Mouse (Mus musculus) stomach, embryonic 15.5 days (tissue): Measurements from ENCODE around the gene Gm26657. TPM values are rescaled to one million over a fixed set of nuclear protein-coding genes. Genes with fewer than 3 reads are reported as not detected.

Experiments used
- ATAC-seq: fragments of 200-750 bp; cut with Nextera tagmentation; 2 replicates; pipeline ENCODE4 v1.8.0; 2017; ENCODE audit warnings: low read depth, moderate number of reproducible peaks, moderate TSS enrichment; ENCODE audit not compliant: insufficient read depth, low FRiP score
- H3K27ac ChIP-seq: fragments of 300-500 bp; sonication (generic); 2 replicates; pipeline ENCODE4 v1.5.1; 2015; ENCODE audit warnings: mild to moderate bottlenecking, inconsistent platforms
- H3K27me3 ChIP-seq: fragments of 300-500 bp; sonication (generic); replicated peaks from 2 replicates; pipeline ENCODE4 v1.6.1; 2015; ENCODE audit warnings: inconsistent platforms
- H3K36me3 ChIP-seq: fragments of 300-500 bp; sonication (generic); 2 replicates; pipeline ENCODE4 v1.6.1; 2015; ENCODE audit warnings: inconsistent platforms
- H3K4me1 ChIP-seq: fragments of 300-500 bp; sonication (generic); 2 replicates; pipeline ENCODE4 v1.6.1; 2015; ENCODE audit warnings: inconsistent platforms
- H3K4me2 ChIP-seq: fragments of 300-500 bp; sonication (generic); 2 replicates; pipeline ENCODE4 v1.6.1; 2015; ENCODE audit warnings: mild to moderate bottlenecking, inconsistent platforms
- H3K4me3 ChIP-seq: fragments of 300-500 bp; sonication (generic); replicated peaks from 2 replicates; pipeline ENCODE4 v1.5.1; 2015; ENCODE audit warnings: inconsistent platforms
- H3K9ac ChIP-seq: fragments of 300-500 bp; sonication (generic); 2 replicates; pipeline ENCODE4 v1.6.1; 2015; ENCODE audit warnings: inconsistent platforms
- H3K9me3 ChIP-seq: fragments of 300-500 bp; sonication (generic); 2 replicates; pipeline ENCODE4 v1.6.1; 2016; ENCODE audit warnings: inconsistent platforms
- WGBS: fragments of 180-500 bp; shearing (Covaris S2); methylation state at CpG from one replicate; pipeline ENCODE4 v1.1.7; 2015; 5-methylcytosine and 5-hydroxymethylcytosine counted together
- polyA plus RNA-seq: library from polyadenylated mRNA; unstranded; fragments of >200 nt; fragmentation: Nextera tagmentation; extraction: Ambion mirVana; gene quantifications from 2 replicates; pipeline ENCODE4 v1.2.1, GENCODE M21; 2015

Gm26657 gene
- not detected in 2 replicates for polyA plus RNA-seq

- Histone ChIP-seq H3K9me3 (no peaks in the 10 kb centered on the region), H3K36me3 (0 out of 2 replicates have a peak, but pooled peaks cover 3% of the 10 kb centered on the region), H3K4me1 (no peaks in the 10 kb centered on the region), H3K27me3 (no peaks in the 10 kb centered on the region), H3K4me3 (no peak within 1 kb of the TSS), H3K4me2 (no peak within 1 kb of the TSS), H3K27ac (no peak within 1 kb of the TSS), H3K9ac (no peak within 1 kb of the TSS)
- 83% methylated on average over 18 of the region's 18 CpGs for WGBS
- ATAC-seq, result no peak
These were observed at the start of gene Gm26657 for GRCm38 (mm10) chr4:56740020-56740485. Gm26657 (plus strand) TSS chr4:56740070.

GRCm38 (mm10) chr4:56696401-56696800 is 43.5 kb upstream of the Gm26657 start:
- Histone ChIP-seq H3K9me3 (no peaks in the 10 kb centered on the region), H3K4me1 (no peaks in the 10 kb centered on the region), H3K4me2 (no peak overlapping the region), H3K27me3 (no peaks in the 10 kb centered on the region), H3K9ac (no peak overlapping the region), H3K4me3 (no peak overlapping the region), H3K27ac (no peak overlapping the region), H3K36me3 (no peaks in the 10 kb centered on the region)
- 74% methylated on average over 7 of the region's 7 CpGs for WGBS
- ATAC-seq, result no peak

DNA sequence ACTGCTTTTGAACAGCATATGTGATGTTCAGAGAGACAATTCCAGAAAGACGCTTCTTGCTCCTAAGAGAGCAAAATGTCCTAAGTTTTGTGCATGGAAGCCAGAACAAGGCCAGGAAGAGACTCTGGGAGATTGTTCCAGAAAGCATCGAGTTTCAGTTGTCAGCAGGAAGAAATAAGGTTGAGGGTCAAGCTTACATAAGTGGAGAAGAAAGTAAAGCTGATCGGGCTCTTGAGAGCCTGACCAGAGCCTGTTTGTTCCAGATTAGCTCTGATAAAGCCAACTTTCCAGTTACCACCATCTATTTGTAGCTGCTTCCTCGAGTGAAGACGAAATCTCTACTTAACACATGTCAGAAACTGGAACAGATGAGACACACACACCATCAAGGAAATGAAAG is 41.2 kb upstream of the Gm26657 start:
- Histone ChIP-seq H3K4me2 (no peak overlapping the region), H3K4me3 (no peak overlapping the region), H3K9me3 (no peaks in the 10 kb centered on the region), H3K4me1 (no peaks in the 10 kb centered on the region), H3K27me3 (no peaks in the 10 kb centered on the region), H3K9ac (no peak overlapping the region), H3K27ac (no peak overlapping the region), H3K36me3 (no peaks in the 10 kb centered on the region)
- no peak for ATAC-seq
- 34% methylated on average over 5 of the region's 5 CpGs for WGBS

DNA sequence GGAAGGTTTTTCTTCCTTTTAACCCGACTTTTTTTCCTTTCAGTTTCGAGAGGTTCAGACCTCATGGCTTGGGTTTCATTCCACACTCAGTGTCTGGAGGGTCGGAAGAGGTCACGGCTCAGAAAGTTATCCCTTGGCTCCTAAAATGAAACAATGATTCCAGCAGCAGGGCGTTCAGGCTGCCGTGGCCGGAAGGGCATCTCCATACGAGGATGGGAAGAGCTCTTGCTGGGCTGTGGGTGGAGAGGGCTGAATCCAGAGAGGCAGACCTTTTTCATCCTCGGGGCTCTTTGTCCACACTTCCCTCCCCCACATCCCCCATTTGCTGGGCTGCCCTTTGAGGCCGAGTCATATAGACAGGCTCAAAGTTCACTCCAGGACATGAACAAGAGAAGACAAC is 37.6 kb upstream of the Gm26657 start:
- no peak overlapping the region for H3K27ac ChIP-seq
- no peak overlapping the region for H3K4me3 ChIP-seq
- no peak overlapping the region for H3K9ac ChIP-seq
- H3K4me2 ChIP-seq, result no peak overlapping the region
- H3K36me3 ChIP-seq, result no peaks in the 10 kb centered on the region
- H3K9me3 ChIP-seq, result no peaks in the 10 kb centered on the region
- H3K27me3 ChIP-seq, result no peaks in the 10 kb centered on the region
- no peak for ATAC-seq
- no peaks in the 10 kb centered on the region for H3K4me1 ChIP-seq
- WGBS, result 35% methylated on average over 10 of the region's 10 CpGs

- Histone ChIP-seq H3K36me3 (no peaks in the 10 kb centered on the region), H3K4me3 (no peak overlapping the region), H3K27me3 (no peaks in the 10 kb centered on the region), H3K27ac (no peak overlapping the region), H3K9ac (no peak overlapping the region), H3K4me2 (no peak overlapping the region), H3K9me3 (no peaks in the 10 kb centered on the region), H3K4me1 (no peaks in the 10 kb centered on the region)
- ATAC-seq, result no peak
- WGBS, result 87% methylated on average over 3 of the region's 3 CpGs
These were observed 26.7 kb upstream of the Gm26657 start for GRCm38 (mm10) chr4:56713155-56713554.

- Histone ChIP-seq H3K27ac (no peak overlapping the region), H3K36me3 (no peaks in the 10 kb centered on the region), H3K4me2 (no peak overlapping the region), H3K9me3 (no peaks in the 10 kb centered on the region), H3K9ac (no peak overlapping the region), H3K4me3 (no peak overlapping the region), H3K4me1 (no peaks in the 10 kb centered on the region), H3K27me3 (no peaks in the 10 kb centered on the region)
- WGBS, result 59% methylated on average over 5 of the region's 5 CpGs
- no peak for ATAC-seq
These were observed 23.1 kb upstream of the Gm26657 start for GRCm38 (mm10) chr4:56716801-56717200.

GRCm38 (mm10) chr4:56717932-56718331 is 21.9 kb upstream of the Gm26657 start:
- Histone ChIP-seq H3K9ac (no peak overlapping the region), H3K27me3 (no peaks in the 10 kb centered on the region), H3K36me3 (no peaks in the 10 kb centered on the region), H3K4me3 (no peak overlapping the region), H3K9me3 (no peaks in the 10 kb centered on the region), H3K4me1 (no peaks in the 10 kb centered on the region), H3K4me2 (no peak overlapping the region), H3K27ac (no peak overlapping the region)
- no peak for ATAC-seq
- 85% methylated on average over 3 of the region's 3 CpGs for WGBS

- ATAC-seq, result no peak
- 60% methylated on average over 12 of the region's 12 CpGs for WGBS
- Histone ChIP-seq H3K9me3 (no peaks in the 10 kb centered on the region), H3K4me1 (no peaks in the 10 kb centered on the region), H3K4me3 (no peak overlapping the region), H3K36me3 (no peaks in the 10 kb centered on the region), H3K27me3 (no peaks in the 10 kb centered on the region), H3K27ac (no peak overlapping the region), H3K4me2 (no peak overlapping the region), H3K9ac (no peak overlapping the region)
These were observed 21.1 kb upstream of the Gm26657 start for GRCm38 (mm10) chr4:56718573-56719442.

DNA sequence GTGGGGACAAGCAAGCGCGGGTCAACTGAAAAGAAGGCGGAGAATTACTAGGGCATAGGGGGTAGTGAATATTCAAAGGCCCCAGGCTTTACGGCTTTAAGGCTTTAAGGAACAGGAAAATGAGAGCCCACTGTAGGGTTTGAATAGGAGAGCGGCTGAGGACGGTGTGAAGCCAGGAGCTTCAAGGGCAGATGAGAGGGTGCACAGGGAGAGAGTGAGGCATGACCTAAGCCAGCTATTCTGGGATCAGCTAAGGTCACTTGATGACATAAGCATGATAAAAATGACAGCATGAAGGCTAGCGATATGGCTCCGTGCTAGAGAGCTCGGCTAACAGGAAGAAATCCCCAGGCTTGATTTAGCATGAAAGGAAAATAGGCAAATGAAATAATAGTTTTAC is 20.4 kb upstream of the Gm26657 start:
- H3K4me2 ChIP-seq, result no peak overlapping the region
- H3K4me3 ChIP-seq, result no peak overlapping the region
- no peaks in the 10 kb centered on the region for H3K27me3 ChIP-seq
- H3K9ac ChIP-seq, result no peak overlapping the region
- H3K4me1 ChIP-seq, result no peaks in the 10 kb centered on the region
- no peak for ATAC-seq
- no peaks in the 10 kb centered on the region for H3K9me3 ChIP-seq
- H3K27ac ChIP-seq, result no peak overlapping the region
- WGBS, result 60% methylated on average over 9 of the region's 9 CpGs
- H3K36me3 ChIP-seq, result no peaks in the 10 kb centered on the region

GRCm38 (mm10) chr4:56720403-56720802 is 19.5 kb upstream of the Gm26657 start:
- WGBS, result 72% methylated on average over 9 of the region's 9 CpGs
- H3K27ac ChIP-seq, result no peak overlapping the region
- H3K9me3 ChIP-seq, result no peaks in the 10 kb centered on the region
- no peaks in the 10 kb centered on the region for H3K4me1 ChIP-seq
- no peak overlapping the region for H3K4me2 ChIP-seq
- no peak overlapping the region for H3K9ac ChIP-seq
- no peaks in the 10 kb centered on the region for H3K27me3 ChIP-seq
- no peak overlapping the region for H3K4me3 ChIP-seq
- no peaks in the 10 kb centered on the region for H3K36me3 ChIP-seq
- no peak for ATAC-seq

DNA sequence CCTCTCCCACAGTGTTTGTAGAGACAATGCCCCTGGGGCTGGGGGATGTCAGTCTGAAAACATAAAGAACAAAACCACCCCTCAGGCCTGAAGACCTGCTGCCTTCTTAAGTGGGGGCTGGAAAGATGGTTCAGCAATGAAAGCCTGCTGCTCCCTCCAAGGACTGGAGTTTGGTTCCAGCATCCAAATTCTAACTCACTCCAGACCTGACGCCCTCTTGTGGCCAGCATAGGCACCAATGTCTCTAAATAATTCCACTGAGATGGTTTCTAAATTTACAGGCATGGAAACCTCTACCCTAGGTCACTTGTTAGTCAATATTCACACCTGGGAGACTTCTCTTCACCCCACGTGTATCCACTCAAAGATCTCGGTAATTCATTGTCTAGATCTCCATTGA is 18.4 kb upstream of the Gm26657 start:
- Histone ChIP-seq H3K9me3 (no peaks in the 10 kb centered on the region), H3K4me3 (no peak overlapping the region), H3K4me2 (no peak overlapping the region), H3K27me3 (no peaks in the 10 kb centered on the region), H3K9ac (no peak overlapping the region), H3K36me3 (no peaks in the 10 kb centered on the region), H3K4me1 (no peaks in the 10 kb centered on the region), H3K27ac (no peak overlapping the region)
- no peak for ATAC-seq
- WGBS, result 29% methylated on average over 3 of the region's 3 CpGs

DNA sequence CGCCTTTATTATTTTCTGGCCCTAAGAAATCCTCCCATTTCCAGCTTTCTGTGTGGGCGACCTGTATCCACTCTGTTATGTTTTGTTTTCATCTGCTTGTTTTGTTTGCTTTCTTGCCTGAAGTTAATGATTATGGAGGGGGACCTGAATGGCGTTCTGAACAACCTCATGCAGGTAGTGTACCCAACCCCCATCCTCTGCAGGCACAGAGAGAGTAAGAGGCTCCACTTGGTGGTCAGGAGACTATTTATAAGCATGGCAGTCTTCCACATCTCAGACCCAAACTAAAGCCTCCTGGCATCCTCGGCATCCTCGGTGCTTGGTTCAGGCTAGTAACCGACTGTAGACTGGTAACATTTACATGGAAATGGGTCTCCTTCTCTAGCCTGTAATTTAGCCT is 17.5 kb upstream of the Gm26657 start:
- Histone ChIP-seq H3K4me2 (no peak overlapping the region), H3K9ac (no peak overlapping the region), H3K36me3 (no peaks in the 10 kb centered on the region), H3K4me3 (no peak overlapping the region), H3K27me3 (no peaks in the 10 kb centered on the region), H3K9me3 (no peaks in the 10 kb centered on the region), H3K27ac (no peak overlapping the region), H3K4me1 (no peaks in the 10 kb centered on the region)
- WGBS, result 66% methylated on average over 6 of the region's 6 CpGs
- no peak for ATAC-seq
